Mouse (Mus musculus) MEL (cell line): ENCODE data around the gene Tent5b.

Source experiments
- CTCF ChIP-seq, 3 experiments: IDR thresholded peaks in 2 of 3; conservative IDR thresholded peaks in 1 of 3; 2 replicates each; pipeline ENCODE4 v1.5.1; 2011 to 2012; ENCODE audit warnings: low read length in 3 of 3, low read depth in 2 of 3, mild to moderate bottlenecking in 2 of 3, improper control_type of control experiment in 1 of 3, inconsistent platforms in 1 of 3, mixed read lengths in 1 of 3, moderate library complexity in 1 of 3; ENCODE audit not compliant: control insufficient read depth in 1 of 3, insufficient read depth in 1 of 3, poor library complexity in 1 of 3, severe bottlenecking in 1 of 3
- MAFK ChIP-seq: IDR thresholded peaks from 2 replicates; pipeline ENCODE4 v1.6.1; 2011; ENCODE audit warnings: low read depth, mild to moderate bottlenecking, low read length, improper control_type of control experiment, borderline replicate concordance
- NRF1 ChIP-seq: IDR thresholded peaks from 2 replicates; pipeline ENCODE4 v1.6.1; 2014; ENCODE audit warnings: low read depth, mild to moderate bottlenecking, inconsistent platforms, low read length, improper control_type of control experiment, moderate library complexity; ENCODE audit not compliant: poor library complexity, insufficient read depth, severe bottlenecking
- POLR2A ChIP-seq, 2 experiments: IDR thresholded peaks; 2 replicates each; pipeline ENCODE4 v1.6.1; 2011 to 2012; ENCODE audit warnings: low read length in 2 of 2, mild to moderate bottlenecking in 2 of 2, control low read depth in 1 of 2, improper control_type of control experiment in 1 of 2, low read depth in 1 of 2, moderate library complexity in 1 of 2; ENCODE audit not compliant: control insufficient read depth in 1 of 2, insufficient read depth in 1 of 2, poor library complexity in 1 of 2
- POLR2AphosphoS5 ChIP-seq: IDR thresholded peaks from 2 replicates; pipeline ENCODE4 v1.6.1; 2012; ENCODE audit warnings: low read depth, borderline replicate concordance, mild to moderate bottlenecking, inconsistent platforms, low read length, moderate library complexity, mixed read lengths
- TAL1 ChIP-seq: IDR thresholded peaks from 2 replicates; pipeline ENCODE4 v1.6.1; 2012; ENCODE audit warnings: mild to moderate bottlenecking, inconsistent platforms, low read length, moderate library complexity, mixed read lengths

- TF ChIP-seq MAFK (no peak), NRF1 (no peak), CTCF (IDR thresholded peaks at IDR 0.05 in 2 of 3, conservative IDR thresholded peaks at IDR 0.05 in 1 of 3; ENCODE audit: control insufficient read depth in 1 of 3, insufficient read depth in 1 of 3, low read depth in 2 of 3, low read length in 3 of 3, poor library complexity in 1 of 3, severe bottlenecking in 1 of 3) (no peak), POLR2AphosphoS5 (no peak), TAL1 (no peak), POLR2A (IDR thresholded peaks at IDR 0.05; ENCODE audit: control insufficient read depth in 1 of 2, insufficient read depth in 1 of 2, low read depth in 1 of 2, low read length in 2 of 2, poor library complexity in 1 of 2) (no peak)
These were observed 47.3 kb upstream of the Tent5b start for GRCm38 (mm10) chr4:133432560-133433171.
